Mouse (Mus musculus) G1E-ER4 (cell line): ENCODE data around the gene Nck2. TPM values are rescaled to one million over a fixed set of nuclear protein-coding genes. Genes with fewer than 3 reads are reported as not detected.

ENCODE experiments used
- GATA1 ChIP-seq: IDR thresholded peaks from one replicate; pipeline ENCODE4 v1.8.0; 2012; ENCODE audit warnings: low read length, inconsistent platforms
- polyA plus RNA-seq: library from polyadenylated mRNA; stranded (reverse); fragments of >175 nt; gene quantifications from 2 replicates; pipeline ENCODE4 v1.2.3, GENCODE M21; 2012

The Nck2 gene
- polyA plus RNA-seq, 1 experiment: 55.2 TPM

DNA sequence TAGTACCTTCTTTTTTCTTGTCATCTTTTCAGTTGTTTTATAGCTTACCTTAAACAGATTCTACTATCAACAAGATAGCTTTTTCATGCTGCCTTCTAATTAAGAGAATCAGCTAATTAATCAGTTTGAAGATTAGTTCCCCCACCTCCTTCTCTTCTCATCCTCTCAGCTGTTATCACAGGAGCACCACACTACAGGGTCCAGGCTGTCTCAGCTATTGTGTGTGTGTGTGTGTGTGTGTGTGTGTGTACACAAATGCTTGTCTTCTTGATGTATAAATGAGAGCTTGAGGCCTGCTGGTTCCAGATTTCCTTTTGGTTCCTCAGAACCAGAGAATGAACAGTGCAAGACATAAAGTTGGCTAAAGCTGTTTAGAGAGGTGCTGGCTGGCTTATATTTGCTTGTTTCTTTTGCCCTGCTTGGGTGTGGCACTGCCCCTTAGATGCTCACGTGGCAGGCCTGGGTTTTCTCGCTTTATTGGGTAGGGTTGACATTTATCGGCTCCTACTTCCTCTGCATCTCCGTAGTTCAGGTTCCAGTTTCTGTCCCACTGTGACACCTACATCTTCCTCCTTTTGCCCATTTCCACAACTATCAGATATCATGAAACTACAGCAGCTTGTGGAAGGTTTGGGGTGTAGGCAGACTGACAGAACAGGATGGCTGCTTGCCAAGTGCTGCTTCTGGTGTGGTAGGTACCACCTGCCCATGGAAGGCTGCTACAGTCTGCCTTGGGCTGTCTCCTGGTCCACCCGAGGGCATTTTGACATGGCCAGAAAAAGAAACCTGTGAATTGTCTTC is 29.6 kb downstream of the Nck2 start:
- TF ChIP-seq GATA1: no peak

DNA sequence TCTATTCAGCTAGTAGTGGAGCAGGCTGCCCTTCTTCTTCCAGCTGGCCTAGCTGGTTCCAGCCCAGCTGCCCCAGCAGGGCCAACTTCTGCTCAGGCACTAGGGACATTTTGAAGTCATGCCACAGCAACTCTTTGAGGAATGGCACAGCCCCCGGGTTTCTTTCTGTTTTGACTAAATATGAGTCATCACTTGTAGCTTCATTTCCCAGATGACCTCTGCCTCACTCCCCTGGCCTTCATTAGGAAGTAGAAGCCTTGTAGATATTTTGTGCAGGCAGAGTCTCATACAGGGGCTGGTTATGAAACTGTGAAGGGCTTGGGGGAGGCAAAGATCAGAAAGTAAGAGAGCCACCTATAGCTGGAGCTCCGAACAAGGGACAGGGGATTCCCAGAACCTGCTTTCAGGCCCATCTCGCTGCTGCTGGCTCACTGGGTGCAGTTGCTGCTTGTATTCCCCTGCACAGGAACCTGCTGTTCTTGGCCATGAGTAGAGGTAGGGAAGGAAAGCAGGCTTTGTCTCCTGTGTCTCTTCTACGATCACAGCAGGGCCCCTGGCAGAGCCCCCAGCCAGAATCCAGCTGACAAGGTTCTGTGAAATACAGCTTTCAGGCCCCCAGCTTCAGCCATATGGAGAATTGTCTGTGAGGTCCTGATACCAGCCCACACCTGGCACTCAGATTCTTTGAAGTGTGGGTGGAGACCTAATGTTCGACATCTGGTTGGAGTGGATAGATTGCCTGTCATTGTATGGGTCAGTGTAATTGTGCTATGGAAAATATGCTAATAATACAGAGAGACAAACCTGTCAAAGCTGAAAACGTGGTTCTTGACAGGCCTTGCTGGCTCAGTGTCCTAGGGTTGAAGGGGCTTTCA is 30.4 kb downstream of the Nck2 start:
- no peak for TF ChIP-seq GATA1

DNA sequence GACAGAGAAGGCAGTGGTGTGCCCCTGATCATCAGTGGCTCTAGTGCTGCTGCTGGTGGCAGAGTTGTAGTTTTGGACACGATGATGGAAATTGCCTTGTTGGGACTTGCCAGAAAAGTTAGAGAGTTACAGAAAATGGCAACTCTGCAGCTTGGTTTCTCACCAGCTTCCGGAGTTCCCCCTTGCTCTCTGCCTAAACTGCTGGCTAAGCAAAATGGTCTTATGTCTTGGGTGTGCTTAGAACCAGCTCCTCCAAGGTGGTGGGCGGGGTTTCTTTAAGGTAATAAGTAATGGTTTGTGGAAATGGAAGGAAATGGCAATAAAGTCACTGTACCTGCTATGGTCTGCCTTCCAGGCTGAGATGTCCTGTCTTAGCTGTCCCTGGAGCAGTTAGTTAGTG is 33.6 kb downstream of the Nck2 start:
- TF ChIP-seq GATA1: no peak

DNA sequence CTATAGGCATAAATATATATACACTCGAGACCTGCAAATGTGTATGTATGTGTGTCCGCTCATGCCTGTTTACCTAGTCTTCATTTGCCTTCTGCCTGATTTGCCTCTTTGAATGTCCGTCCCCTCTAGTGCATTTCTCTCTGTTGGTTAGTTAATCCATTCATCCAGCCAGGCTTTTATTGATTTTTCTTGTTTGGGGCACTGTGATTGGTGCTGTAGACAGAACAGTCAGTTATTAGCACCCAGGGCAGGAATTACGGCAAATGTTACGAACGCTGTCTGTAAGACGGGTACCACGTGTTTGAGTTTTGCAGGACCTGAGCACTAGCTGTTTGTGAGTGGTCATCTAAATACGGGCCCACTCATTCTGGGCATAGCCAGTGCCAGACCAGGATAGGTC is 40.8 kb downstream of the Nck2 start:
- TF ChIP-seq GATA1: no peak

DNA sequence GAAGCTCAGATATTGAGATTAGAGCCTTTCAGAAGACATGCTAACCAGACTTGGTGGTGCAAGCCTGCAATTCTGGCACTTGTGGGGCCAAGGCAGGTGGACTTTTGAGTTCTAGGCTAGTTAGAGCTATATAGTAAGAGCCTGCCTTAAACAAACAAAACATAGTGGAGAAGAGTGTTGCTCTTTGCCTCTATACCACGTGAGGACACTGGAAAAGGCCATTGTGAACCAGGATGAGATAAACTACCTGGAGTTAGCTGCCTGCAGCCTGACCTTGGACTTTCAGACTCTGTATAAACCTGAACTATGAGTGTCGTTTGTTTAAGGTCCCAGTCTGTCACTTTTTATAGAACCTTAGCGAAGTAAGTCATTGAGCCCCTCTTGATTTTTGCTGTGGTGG is 42.1 kb downstream of the Nck2 start:
- no peak for TF ChIP-seq GATA1

DNA sequence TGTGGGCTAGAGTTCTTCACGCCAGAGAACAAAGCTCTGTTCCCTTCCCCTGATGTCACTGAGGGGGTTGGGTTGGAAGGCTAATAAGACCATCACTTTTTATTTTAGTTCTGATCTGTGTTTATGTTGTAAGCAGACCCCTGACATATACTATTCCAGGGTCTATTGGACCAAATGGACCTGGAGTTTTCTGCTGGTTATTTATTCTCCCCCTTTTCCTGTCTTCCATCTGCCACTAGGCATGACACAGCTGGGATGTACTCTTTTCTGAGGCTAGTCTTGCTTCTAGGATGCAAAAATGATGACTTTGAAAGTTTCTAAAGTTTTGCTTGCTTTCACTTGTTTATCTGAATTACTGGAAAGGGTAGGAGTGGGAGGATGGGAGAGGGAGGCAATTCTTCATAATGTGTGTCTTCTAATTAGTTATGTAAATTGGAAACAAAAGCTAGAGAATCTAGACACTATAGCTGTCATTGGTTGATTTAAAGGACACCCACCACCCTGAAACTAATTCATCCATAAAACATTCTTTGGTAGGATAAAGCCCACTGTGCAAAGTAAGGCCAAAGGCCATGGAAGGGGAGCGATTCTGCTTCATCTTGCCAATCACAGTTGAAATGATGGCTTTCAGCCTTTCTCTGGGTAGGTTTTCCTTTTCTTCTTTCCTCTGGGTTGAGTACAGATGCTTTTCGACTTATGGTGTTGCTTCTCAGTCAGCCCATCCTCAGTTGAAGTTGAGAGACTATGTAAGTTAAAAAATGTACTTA is 42.8 kb downstream of the Nck2 start:
- TF ChIP-seq GATA1: no peak

DNA sequence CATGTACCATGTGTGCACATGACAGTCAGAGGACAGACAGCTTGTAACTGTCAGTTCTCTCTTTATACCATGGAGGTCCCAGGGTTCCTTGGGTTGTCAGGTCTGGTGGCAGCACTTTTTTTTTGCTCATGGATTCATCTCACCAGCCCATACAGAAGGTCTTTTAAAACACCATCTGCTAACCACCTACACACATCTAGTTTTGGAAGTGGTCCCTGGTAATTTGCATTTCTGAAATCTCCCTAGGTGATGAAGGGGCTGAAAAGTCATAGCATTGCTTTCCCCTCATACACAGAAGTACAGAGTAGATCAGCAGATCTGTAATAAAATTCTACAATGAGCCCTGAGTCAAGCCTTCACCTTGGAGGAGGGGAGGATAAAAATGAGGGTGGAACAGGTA is 44.9 kb downstream of the Nck2 start:
- no peak for TF ChIP-seq GATA1

DNA sequence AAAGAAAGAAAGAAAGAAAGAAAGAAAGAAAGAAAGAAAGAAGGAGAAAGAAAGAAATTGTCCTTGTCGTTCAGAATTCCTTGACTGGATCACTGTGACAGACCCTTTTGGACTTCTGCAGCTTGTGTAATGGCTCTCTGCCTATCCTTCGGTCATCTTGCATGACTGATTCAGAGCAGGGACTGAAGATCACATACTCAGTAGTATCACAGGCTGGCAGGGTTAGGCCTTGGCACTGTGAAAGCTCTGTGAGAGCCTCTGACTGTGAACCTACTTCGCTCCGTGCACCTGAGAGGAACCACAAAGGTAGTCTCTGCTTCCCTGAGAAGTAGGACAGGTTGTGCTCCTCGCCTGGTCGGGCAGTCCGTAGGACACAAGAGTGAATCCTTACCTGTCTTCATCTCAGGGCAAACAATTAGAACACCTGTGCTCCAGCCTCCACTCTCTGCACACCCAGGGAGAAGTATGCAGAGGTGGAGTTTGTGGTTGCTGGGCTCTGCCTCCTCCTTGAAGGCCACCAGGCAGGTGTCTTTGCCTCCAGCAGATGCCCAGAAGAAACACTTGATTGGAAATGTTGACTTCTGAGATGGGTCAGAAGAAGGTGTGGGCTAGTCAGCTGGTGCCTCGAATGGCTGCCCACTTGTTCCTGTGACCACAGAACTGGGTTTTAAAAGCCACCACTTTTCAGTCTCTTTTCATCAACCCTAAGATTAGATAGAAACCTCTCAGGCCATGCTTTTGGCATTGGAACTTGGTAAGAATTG is 47.3 kb downstream of the Nck2 start:
- no peak for TF ChIP-seq GATA1

DNA sequence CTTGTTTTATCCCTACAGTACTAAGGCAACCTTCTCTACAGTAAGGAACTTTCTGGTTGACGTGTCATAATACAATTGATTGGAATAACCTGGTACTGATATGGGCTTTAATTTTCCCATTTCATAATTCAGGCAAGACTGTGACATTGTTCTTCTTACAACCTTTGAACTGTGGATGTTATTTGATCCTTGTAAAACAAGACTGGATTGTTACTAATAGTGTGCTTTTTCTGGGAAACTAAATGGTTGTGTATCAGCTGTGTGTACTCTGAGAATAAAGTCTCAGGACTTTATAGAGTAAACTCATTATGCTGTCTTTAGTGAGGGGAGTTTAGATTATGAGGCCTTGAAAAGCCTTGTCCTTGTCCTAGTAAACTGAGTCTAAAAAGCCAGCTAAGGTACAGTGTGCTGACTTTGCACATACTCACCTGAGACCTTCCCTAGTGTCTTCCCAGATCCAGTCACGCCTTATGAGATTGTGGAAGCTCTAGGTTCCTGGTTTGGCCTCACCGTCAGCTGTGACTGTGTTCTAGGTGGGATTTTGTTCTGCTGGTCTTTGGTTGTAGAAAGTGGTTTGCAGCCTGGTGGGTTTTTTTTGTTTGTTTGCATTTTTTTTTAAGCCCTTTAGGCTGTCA is 48.5 kb downstream of the Nck2 start:
- no peak for TF ChIP-seq GATA1

DNA sequence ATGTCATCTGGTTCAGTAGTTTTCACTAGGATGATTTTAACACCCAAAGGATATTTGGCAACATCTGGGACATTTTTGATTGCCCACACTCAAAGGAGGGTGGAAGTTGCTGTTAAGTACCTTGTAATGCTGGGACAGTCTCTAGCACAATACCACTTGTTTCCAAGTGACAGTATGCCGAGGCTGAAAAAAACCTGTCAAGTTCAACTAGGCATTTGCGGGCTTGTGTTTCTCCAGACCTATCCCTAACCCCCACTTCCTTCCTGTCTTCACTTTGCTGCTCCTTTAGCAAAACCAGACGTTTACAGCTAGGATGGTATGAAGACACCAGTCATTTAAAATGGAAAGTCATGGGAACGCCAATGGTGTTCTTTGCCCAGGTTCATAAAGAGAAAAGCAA is 51.7 kb downstream of the Nck2 start:
- no peak for TF ChIP-seq GATA1

DNA sequence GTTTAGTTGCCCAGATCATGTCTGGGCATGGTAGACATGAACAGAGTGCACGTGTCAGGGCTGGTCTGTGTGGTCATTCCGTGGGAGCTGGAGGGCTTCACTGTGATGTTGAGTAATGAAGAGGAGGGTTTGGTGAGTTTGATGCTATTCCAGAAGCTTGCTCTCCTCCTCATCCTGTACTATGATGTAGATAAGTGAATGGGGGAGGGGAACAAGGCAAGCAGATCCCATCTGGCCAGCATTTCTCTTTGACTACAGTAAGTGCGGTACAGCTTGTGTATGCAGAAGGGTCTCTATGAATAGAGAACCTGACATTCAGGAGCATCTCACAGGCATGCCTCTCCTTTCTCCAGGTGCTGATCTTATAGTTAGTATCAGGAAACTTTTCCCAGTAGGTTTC is 52.6 kb downstream of the Nck2 start:
- no peak for TF ChIP-seq GATA1

DNA sequence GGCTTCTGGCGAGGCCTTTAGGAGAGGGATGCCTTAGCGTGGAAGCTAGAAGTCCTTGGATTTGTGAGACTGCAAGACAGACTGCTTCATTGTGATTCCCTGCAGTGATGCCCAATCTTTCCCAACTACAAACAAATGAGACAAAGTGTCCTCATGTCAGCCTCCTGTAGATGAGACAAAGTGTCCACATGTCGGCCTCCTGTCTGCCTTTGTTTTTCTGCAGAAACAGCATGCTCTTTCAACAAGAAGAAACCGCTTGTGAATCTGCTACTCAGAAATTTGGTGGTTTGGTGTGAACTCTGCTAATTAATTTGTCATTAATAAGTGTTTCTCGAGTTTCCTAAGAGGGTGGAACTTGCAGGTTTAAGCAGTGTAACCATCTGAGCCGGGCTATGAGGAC is 53.6 kb downstream of the Nck2 start:
- no peak for TF ChIP-seq GATA1

DNA sequence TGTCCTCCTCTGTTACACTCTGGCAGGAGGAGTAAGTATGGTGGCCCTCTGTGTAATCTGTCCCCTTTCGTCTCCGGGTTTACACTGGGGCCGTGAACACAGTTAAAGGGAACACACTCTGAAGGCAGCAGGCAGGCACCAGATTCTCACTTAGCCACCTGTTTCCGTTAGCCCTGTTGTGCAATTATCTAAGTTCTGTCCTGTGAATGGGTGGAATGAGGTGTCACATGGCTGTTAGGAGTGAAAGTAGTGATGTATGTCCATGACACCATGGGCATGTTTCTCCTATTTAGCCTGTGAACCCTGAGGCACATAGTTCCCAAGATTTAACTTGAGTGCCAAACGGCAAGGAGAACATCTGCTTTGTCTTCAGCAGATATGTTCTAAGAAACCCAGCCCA is 55.7 kb downstream of the Nck2 start:
- TF ChIP-seq GATA1: no peak

DNA sequence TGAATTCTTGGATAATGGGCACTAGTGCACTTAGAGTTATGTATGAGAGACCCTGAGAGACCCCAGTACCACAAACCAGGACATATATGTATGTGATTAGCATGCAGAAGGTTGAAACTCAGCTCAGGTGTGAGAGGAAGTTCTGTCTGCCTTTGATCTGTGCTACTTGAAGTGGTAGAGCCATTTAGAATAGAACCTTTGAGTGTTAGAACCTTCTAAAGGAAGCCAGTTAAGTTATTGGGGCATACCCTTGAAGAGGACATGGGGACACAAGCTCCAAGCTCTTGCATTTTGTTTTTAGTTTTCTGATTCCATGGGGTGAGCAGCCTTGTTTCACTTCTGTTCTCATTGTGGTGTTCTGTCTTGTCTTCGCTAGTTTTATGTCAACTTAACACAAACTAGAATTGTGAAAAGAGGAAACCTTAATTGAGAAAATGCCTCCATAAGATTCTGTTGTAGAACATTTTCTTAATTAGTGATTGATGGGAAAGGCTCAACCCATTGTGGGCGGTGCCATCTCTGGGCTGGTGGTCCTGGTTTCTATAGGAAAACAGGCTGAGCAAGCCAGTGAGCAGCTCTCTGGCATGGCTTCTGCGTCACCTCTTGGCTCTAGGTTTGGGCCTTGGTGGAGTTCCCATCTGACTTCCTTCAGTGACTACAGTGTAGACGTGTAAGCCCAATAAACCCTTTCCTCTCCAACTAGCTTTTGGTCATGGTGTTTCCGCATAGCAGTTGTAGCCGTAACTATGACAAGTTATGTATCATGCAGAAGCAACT is 57.0 kb downstream of the Nck2 start:
- no peak for TF ChIP-seq GATA1
